Mouse (Mus musculus): Measurements from ENCODE around the gene Celf1.
A peak's percentile ranks its signal among the peaks of the same experiment; 100 is the strongest.
"Not testable (repeated sequence)": the region's sequence is repeated elsewhere in the genome, so short reads cannot be mapped to it uniquely, and the experiment has no call there.

The Celf1 gene

GRCm38 (mm10) chr2:90941744-90942143 lies 1.6 kb downstream of the Celf1 start:
- DNase-seq (ENCODE audit: low spot score): no peak

- no peak for DNase-seq (ENCODE audit: low spot score)
Measured at GRCm38 (mm10) chr2:90950149-90950548, 10.0 kb downstream of the Celf1 start.

- DNase-seq (ENCODE audit: low spot score): no peak
Measured at GRCm38 (mm10) chr2:90950582-90951194, 10.5 kb downstream of the Celf1 start.

GRCm38 (mm10) chr2:90953461-90953860 lies 13.3 kb downstream of the Celf1 start:
- no peak for DNase-seq (ENCODE audit: low spot score)

GRCm38 (mm10) chr2:90956053-90956452 lies 15.9 kb downstream of the Celf1 start:
- DNase-seq (ENCODE audit: low spot score): peak; percentile 41

- DNase-seq (ENCODE audit: low spot score): no peak
Measured at GRCm38 (mm10) chr2:90958856-90959255, 18.7 kb downstream of the Celf1 start.

- DNase-seq (ENCODE audit: low spot score): no peak
Measured at GRCm38 (mm10) chr2:90960012-90960411, 19.8 kb downstream of the Celf1 start.

GRCm38 (mm10) chr2:90963304-90963703 lies 23.1 kb downstream of the Celf1 start:
- DNase-seq (ENCODE audit: low spot score): no peak

GRCm38 (mm10) chr2:90964811-90965465 lies 24.8 kb downstream of the Celf1 start:
- DNase-seq (ENCODE audit: low spot score): no peak

- no peak for DNase-seq (ENCODE audit: low spot score)
Measured at GRCm38 (mm10) chr2:90965466-90966080, 25.4 kb downstream of the Celf1 start.

- DNase-seq (ENCODE audit: low spot score): no peak
Measured at GRCm38 (mm10) chr2:90970606-90971005, 30.4 kb downstream of the Celf1 start.

GRCm38 (mm10) chr2:90974101-90974500 lies 33.9 kb downstream of the Celf1 start:
- DNase-seq (ENCODE audit: low spot score): no peak

- no peak for DNase-seq (ENCODE audit: low spot score)
Measured at GRCm38 (mm10) chr2:90975181-90975835, 35.1 kb downstream of the Celf1 start.

GRCm38 (mm10) chr2:90976590-90976989 lies 36.4 kb downstream of the Celf1 start:
- DNase-seq (ENCODE audit: low spot score): no peak

- no peak for DNase-seq (ENCODE audit: low spot score)
Measured at GRCm38 (mm10) chr2:90977291-90977690, 37.1 kb downstream of the Celf1 start.

GRCm38 (mm10) chr2:90986055-90986454 lies 45.9 kb downstream of the Celf1 start:
- no peak for DNase-seq (ENCODE audit: low spot score)

GRCm38 (mm10) chr2:91008536-91008935 lies 68.4 kb downstream of the Celf1 start:
- no peak for DNase-seq (ENCODE audit: low spot score)

GRCm38 (mm10) chr2:91013881-91014280 lies 73.7 kb downstream of the Celf1 start:
- no peak for DNase-seq (ENCODE audit: low spot score)

- DNase-seq (ENCODE audit: low spot score): no peak
Measured at GRCm38 (mm10) chr2:91015386-91015785, 75.2 kb downstream of the Celf1 start.

- no peak for DNase-seq (ENCODE audit: low spot score)
Measured at GRCm38 (mm10) chr2:91018061-91018788, 78.0 kb downstream of the Celf1 start.

GRCm38 (mm10) chr2:91019911-91020310 lies 79.7 kb downstream of the Celf1 start:
- no peak for DNase-seq (ENCODE audit: low spot score)

GRCm38 (mm10) chr2:91022266-91022665 lies 82.1 kb downstream of the Celf1 start:
- not testable (repeated sequence) for DNase-seq (ENCODE audit: low spot score)

All from embryo, embryonic 10 days (tissue).